14 mouse cellular contexts compared by ENCODE assay signal in the genomic region with DNA sequence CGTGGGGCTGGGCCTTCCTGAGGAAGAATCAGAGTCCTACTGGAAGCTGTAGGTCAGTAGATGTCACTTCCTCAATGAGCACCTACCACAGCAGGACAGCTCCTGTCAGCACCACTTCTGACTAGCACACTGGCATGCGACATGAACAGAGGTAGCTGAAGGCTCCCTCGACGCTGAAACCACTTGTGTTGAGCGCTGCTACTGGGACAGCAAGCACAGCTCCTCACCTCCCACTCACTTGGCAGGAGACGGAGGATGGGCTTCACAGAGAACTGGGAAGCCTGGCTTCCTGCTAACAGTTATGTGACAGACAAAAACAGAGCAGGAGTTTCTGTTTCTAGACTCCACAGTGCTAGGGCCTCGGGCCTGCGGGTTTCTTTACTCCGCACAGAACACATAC. TPM values are rescaled to one million over a fixed set of nuclear protein-coding genes. Genes with fewer than 3 reads are reported as not detected.
DNase-seq lines count a peak whose midpoint lies in the region; ATAC-seq lines count a peak whose summit lies in the region.
"Had no signal": no experiment of that assay in that cellular context is flagged by ENCODE, and none has a peak within 500 bp of the region (broad histone marks: within the 10 kb centered on the region; RNA-seq: fewer than 3 reads in every experiment).

No protein-coding gene starts in this region.

- intact Hi-C loops in heart, postnatal 10 days (cut with DNase I): no loop called here

- peak; percentile 10 to 12 for DNase-seq in heart, postnatal 10 days
- no peak for DNase-seq in heart, adult 9 months (ENCODE audit: low spot score in 2 of 2)
- peak; percentile 75 to 80 for DNase-seq in frontal cortex, postnatal 36 days (ENCODE audit: low spot score in 2 of 2)
- DNase-seq in layer of hippocampus, postnatal 36 days: peak; percentile 63 to 68
- peak; percentile 50 for DNase-seq in right cerebral cortex, postnatal 14 days
- DNase-seq in adrenal gland, adult 18-20 months (ENCODE audit: low spot score in 2 of 2): no peak
- no peak for DNase-seq in cerebellum, postnatal 10 days
- DNase-seq: cerebellum, adult 8-10 months; gastrocnemius, adult 2 months; liver; lung, embryonic 14.5 days; spleen, adult 18-20 months had no signal

- no peak for ATAC-seq in megakaryocyte progenitor cell, adult 5-6 weeks (replicated peaks; ENCODE audit: poor library complexity)

RNA-seq across cellular contexts. Expression of a gene that starts 26.6 kb away (rescaled TPM):
- total RNA-seq in heart, postnatal 10 days (2021): 10 to 100 TPM; 66.8 to 67.7 TPM
- 10 to 100 TPM; 70.3 to 74.6 TPM for total RNA-seq in layer of hippocampus, postnatal 36 days (2021)
- 10 to 100 TPM; 74.1 to 93.5 TPM for total RNA-seq in adrenal gland, adult 18-20 months (2021)
- 36.4 and 40.2 TPM in 2 replicates for total RNA-seq in megakaryocyte progenitor cell, adult 5-6 weeks (2015)
- 38.7 and 41.3 TPM in 2 replicates for total RNA-seq in megakaryocyte progenitor cell, adult 5-6 weeks (2017)

RNA-seq across cellular contexts. Expression of a gene that starts 30.5 kb away (rescaled TPM):
- total RNA-seq in heart, postnatal 10 days (2021): not detected
- total RNA-seq in layer of hippocampus, postnatal 36 days (2021): not detected
- total RNA-seq in adrenal gland, adult 18-20 months (2021): not detected
- total RNA-seq in megakaryocyte progenitor cell, adult 5-6 weeks (2015): not detected in 2 replicates
- total RNA-seq in megakaryocyte progenitor cell, adult 5-6 weeks (2017): not detected in 2 replicates
- total RNA-seq: gastrocnemius, adult 2 months; MEL had no signal

RNA-seq across cellular contexts. Expression of a gene that starts 43.0 kb away (rescaled TPM):
- 10 to 100 TPM; 17.6 to 18.2 TPM for total RNA-seq in heart, postnatal 10 days (2021)
- total RNA-seq in layer of hippocampus, postnatal 36 days (2021): 10 to 100 TPM; 39.8 to 42.0 TPM
- total RNA-seq in adrenal gland, adult 18-20 months (2021): 10 to 100 TPM; 22.3 to 45.4 TPM
- 13.0 and 13.1 TPM in 2 replicates for total RNA-seq in megakaryocyte progenitor cell, adult 5-6 weeks (2015)
- 42.6 and 52.8 TPM in 2 replicates for total RNA-seq in megakaryocyte progenitor cell, adult 5-6 weeks (2017)

RNA-seq across cellular contexts. Expression of a gene that starts 43.1 kb away (rescaled TPM):
- total RNA-seq in heart, postnatal 10 days (2021): not detected
- under 1 TPM; 0.12 to 0.18 TPM for total RNA-seq in layer of hippocampus, postnatal 36 days (2021)
- not detected for total RNA-seq in adrenal gland, adult 18-20 months (2021)
- total RNA-seq in megakaryocyte progenitor cell, adult 5-6 weeks (2015): 0.07 TPM in 2 replicates
- total RNA-seq in megakaryocyte progenitor cell, adult 5-6 weeks (2017): 0.25 TPM in 1 of 2 replicates, not detected in the other
- total RNA-seq: gastrocnemius, adult 2 months had no signal

Comparison
In these comparisons a context has a peak if more than half of its experiments do, and no peak if none do; other contexts are left out.
1. DNase-seq: peak in heart, postnatal 10 days (2 of 2), frontal cortex, postnatal 36 days (2 of 2), layer of hippocampus, postnatal 36 days (2 of 2) and right cerebral cortex, postnatal 14 days (single experiment); none in heart, adult 9 months (0 of 2), adrenal gland, adult 18-20 months (0 of 2) and cerebellum, postnatal 10 days (0 of 2).